Mouse (Mus musculus) c-Kit-positive CD71-negative TER-119-negative erythroid progenitor cells, embryonic 14.5 days (primary cell): ENCODE data around the gene Foxn3.
"Not testable (repeated sequence)": the region's sequence is repeated elsewhere in the genome, so short reads cannot be mapped to it uniquely, and the experiment has no call there.

Experiments used
- DNase-seq: peaks from one replicate; pipeline ENCODE4 v3.0.0-alpha.2; 2013; ENCODE audit warnings: low read depth

Gene Foxn3

DNA sequence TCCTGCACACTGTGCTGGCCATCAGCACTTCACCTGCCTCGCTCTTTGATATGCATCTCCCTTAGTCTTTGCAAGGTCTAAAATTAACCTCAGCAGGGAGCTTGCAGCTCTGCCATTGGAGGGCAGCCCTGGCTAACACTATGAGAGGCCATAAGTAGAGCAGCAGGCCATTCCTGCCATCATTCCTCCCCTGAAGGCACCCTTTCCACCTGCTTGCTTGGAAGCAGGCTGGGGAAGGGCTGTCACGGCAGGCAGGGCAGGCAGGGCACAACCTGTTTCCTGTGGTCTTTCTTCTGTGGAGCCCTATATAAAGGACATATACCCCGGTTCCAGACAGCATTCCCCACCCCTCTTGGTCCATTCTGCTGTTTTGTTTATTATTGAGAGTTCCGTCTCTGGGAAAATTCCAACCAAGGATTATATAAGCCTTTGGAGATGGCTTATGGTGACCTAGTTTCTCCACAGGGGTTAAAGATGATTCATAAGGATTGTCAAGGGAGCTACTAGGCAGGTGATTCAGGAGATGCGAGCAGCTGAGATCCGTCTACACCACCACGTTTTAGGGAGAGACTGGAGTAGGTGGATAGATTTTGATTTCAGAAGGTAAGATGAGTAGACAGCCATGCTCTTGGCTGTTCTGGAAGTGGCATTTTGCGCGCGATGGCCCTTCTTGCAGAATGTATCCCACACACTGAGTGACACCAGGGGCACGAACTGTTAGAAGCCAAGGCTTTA lies 347.7 kb downstream of the Foxn3 start:
- no peak for DNase-seq

DNA sequence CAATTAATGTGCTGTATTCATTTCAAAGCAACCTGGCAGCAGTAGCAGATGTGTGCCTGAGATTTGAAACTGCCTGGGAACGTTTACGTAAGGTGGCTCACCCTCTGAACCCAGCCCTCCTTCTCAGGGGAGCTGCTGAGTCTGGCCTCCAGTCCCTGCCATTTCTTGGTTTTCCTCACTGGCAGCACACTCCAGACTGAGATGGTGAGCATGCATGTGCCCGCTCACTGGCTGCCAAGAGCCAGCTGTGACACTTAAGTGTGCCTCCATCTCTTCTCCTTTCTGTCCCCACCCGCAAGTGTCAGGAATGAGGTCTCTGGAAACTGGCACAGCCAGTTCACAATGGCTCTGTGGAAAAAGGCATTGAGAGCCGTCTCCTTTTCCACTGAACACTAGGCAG lies 349.3 kb downstream of the Foxn3 start:
- no peak for DNase-seq

DNA sequence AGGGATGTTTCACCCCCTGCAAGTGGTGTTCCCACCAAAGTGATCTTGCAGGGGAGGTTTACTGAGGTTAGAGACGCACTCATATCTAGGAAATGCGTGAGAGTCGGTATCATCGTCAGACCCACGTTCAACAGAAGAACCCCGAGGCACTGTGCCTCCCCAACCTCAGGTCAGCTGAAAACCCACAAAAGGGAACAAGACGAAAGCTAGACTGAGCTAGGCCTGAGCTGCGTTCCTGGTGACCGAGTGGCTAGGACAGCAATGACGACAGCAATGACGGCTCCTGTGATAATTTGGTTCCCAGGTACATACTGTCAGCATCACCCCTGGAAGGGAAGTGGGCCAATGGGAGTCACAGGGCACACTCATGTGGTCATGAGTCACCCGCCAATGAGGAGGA lies 350.2 kb downstream of the Foxn3 start:
- DNase-seq: no peak

DNA sequence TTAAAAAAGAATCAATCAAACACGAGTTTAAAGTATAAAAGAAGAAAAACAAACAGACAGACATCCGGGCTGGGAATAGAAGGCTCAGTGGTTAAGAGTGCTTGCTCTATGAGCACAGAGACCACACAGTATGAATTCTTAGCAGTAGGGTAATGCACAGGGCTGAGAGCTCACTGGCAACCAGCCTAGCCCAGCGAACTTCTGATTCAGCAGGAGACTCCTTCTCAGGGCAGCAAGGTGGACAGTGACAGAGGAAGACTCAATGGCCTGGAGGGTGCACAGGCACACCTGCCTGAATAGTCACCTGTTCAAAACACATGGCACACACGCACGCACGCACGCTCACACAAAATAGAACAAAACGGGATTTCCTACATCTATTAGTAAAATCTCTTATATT lies 353.6 kb downstream of the Foxn3 start:
- no peak for DNase-seq

DNA sequence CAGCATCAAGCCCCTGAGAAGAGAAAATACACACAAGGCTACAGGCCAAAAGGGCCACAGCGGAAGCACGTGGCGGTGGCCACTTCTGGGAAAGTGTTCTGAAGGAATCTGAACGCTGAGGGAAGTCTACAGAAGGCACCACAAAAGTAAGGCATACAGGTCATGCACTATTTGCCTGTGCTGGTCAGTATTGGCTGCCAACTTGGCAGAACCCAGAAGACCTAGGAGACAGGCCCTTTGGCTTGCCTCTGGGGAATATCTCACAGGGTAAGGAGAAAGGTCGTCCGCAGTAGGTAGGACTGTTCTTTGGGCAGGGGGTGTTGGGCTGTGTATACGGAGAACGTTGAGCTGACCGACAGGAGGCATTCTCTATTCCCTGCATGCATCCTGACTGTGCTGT lies 355.1 kb downstream of the Foxn3 start:
- no peak for DNase-seq

DNA sequence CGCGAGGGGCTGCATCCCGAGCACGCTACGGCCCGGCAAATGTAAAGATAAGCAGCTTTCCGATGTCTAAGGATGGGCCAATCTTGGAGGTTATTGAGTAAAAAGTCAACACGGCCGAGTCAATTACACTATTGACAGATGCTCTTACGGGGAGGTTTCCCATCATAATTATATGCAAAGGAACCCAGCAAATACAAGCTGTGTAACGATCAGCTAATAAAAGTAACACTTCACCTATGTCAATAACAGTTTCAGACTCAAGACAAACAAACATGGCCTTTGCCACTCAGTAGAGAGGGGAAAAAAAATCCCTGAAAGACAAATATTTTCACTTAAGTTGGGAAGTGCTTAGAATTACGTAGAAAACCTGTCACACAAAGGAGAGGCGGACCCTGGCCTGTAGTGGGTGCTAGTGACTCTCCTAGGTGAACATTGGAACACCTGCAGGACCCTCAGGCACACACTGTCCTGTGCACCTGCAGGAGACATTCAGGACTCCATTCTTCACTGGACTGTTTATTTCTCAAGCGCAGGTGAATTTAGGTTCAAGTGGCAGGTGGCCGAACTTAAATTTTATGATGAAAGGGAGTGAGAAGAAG lies 356.3 kb downstream of the Foxn3 start:
- DNase-seq: no peak

DNA sequence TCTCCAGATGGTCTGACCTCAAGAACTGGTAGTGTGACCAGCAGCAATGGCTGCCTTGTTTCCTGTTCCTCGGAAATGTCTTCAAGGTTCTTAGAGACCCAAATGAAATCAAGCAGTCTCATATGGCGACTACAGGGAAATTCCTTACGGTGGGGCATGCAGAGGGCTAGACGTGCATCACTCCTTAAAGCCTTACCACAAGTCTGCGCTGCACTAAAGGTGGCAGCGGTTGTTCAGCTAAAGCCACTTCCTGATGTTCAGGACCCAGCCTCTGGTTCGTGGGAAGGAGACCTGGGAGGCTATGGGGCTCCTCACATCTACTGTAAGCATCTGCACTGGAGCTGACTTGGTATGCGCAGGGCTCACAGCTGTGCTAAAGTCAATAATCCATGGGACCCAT lies 357.6 kb downstream of the Foxn3 start:
- no peak for DNase-seq

DNA sequence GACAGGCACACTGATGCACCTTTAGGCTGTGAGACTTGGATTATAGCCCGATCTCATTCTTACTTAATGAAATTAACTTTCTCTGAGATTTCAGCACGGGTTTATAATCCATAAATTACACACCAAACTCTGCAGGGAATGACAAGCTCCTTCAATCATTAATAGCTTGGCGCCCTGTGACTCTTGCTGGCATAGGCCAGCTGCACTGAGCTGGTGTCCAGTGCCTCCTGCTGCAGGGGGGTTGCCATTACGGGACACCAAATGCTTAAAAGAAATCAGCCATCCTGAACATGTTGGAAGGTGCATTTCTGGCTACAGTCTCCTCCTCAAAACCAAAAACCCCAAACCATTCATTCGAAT lies 364.3 kb downstream of the Foxn3 start:
- DNase-seq: no peak

DNA sequence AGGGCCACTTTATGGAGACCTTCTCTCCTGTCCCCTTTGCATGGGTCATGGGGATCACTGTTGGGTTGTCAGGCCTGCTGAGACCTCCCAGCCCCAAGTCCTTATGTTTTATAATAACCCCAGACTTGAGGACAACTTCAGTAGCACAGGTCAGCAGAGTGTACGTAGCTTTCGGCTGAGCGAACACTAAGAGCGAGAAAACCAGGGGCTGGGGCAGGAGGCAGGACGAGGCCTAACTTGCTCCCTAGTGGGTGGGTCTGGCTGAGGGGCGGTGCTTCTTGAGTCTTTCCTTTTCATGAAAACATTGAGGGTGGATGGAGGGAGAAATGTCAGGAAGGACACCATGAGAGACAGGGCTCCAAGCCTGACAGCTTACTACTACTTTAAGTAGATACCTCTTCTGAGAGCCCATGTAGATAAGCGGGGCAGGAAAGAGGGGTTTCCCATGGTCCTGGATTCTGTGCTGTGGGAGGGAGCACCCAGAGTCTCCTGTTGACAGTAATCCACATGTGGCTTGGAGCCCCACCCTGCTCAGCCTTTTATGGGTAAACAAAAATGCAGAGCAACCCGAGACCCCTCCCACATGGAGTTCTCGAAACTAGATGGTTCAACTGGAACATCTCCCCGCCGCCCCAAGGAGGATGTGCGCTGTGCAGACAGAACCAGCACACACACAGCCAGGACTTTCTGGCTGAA lies 364.8 kb downstream of the Foxn3 start:
- DNase-seq: no peak

DNA sequence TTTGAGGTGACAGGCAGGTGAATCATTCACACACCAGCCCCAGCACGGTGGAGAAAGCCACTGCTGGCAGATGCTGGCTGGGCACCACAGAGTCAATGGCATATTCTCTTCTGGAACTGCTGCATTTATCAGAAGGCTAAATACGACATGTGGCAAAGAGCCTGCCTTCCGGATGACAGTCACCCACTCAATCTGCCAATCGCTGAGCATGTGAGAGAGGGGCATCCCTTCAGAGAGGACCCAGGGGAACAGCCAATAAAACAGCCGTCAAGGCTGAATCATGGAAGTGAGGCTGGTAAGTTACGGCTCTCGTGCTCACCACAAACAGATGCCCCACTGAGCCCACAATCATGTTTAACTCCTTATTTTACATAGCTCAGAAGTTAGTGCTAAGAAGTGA lies 366.4 kb downstream of the Foxn3 start:
- no peak for DNase-seq

DNA sequence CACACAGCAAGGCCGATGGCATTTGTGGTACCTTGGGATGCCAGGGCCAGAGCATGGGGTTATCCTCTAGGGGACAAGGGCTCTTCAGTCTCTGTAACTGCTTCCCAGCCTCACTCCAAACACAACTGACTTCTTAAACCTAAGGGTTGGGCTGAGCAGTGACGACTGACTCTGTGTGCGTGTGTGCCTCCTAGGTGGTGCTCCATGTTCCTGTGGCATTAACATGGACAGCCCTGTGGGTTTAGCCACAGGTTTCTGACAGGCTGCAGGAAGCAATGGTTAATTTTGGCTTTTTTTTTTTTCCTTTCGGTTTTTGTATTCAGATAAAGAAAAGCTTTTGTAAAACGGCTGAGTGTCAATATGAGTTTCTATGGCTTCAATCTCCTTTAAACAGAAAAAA lies 367.7 kb downstream of the Foxn3 start:
- no peak for DNase-seq

DNA sequence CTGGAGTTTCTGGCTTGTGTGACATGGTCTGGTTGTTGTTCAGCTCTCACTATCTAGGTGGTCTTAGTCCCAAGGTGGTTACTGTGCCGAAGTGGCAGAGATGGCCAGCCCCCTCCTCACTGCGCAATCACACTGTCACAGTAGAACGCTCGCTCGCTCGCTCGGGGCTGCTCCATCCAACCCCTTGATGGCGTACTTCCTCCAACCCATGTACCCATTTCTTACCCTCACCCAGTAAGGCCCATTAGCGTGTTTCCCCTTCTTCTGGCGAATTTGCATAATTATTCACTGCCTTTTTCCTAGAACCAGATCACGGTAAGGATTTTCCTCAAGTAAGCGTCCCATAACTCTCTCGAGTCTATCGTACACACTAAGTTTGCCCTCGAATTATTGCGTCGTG lies 369.3 kb downstream of the Foxn3 start:
- DNase-seq: not testable (repeated sequence)

DNA sequence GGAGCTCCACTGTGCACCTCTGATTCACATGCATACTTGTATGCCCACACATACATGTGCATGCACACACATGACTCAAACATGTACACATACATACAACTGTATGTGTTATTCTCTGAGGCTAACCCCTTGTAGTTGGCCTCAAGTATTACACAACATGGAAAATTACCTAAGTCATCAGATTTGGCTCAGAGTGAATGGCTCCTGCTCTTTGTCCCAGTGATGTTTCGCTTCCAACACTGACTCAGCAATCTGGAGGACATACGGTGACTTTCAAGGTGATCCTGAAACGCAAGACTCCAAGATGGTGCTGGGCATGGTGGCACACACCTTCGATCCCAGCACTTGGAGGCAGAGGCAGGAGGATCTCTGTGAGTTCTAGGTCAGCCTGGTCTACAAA lies 375.7 kb downstream of the Foxn3 start:
- no peak for DNase-seq

DNA sequence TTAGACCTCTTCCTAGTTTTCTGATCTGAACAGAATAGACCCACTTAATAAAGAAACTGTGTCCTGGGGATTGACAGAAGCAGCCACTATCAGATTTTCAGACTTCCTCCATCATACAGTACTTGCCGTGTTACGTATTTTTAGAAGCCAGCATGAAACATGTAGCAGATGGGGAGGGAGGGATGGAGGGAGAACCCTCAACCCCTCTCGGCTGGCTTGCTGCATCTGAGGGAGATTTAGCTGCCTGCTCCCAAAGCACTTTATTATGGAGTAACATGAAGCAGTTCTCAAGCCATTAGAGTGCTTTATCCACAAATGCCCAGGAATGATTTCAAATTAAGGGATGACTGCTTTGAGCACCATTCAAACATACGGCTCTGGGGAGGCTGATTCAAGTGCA lies 377.1 kb downstream of the Foxn3 start:
- DNase-seq: no peak

DNA sequence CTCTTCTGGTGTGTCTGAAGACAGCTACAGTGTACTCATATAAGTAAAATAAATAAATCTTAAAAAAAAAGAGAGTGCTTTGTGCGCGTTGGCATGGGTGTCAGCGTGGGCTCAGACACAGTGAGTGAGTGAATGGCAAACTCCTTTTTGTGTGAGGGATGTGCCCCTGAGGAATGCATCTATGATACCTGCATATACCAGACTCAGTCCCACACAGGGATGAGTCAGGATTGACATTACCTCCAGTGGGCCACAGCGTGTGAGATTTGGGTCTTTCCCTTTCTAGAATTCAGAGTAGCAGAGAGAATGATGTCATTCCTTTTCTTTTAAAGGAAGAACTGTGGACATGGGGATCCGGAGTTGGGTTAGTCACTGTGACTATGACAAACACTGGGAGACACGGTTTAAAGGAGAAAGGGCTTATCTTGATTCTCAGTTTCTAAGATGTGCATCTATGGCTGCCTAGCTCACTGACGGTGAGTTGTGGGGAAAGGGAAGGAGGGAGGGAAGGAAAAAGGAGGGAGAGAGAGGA lies 380.1 kb downstream of the Foxn3 start:
- DNase-seq: no peak

DNA sequence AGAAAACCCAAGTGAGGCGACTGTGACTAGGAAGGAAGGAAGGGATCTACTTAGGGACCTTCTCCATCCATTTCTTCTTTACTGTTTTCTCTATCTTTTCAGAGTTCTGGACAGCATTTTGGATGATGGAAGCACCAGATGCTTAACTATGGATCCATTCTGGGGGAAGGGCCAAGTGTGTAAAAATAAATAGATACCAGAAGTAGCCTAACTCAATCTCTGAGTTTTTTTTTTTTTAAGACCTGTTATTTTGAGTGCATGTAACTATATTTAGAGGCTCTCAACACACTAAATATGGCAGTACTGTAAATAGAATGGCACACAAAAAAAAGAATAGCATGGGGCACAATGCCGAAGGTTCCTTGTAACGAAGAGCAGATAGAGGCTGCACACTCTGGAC lies 381.0 kb downstream of the Foxn3 start:
- no peak for DNase-seq

DNA sequence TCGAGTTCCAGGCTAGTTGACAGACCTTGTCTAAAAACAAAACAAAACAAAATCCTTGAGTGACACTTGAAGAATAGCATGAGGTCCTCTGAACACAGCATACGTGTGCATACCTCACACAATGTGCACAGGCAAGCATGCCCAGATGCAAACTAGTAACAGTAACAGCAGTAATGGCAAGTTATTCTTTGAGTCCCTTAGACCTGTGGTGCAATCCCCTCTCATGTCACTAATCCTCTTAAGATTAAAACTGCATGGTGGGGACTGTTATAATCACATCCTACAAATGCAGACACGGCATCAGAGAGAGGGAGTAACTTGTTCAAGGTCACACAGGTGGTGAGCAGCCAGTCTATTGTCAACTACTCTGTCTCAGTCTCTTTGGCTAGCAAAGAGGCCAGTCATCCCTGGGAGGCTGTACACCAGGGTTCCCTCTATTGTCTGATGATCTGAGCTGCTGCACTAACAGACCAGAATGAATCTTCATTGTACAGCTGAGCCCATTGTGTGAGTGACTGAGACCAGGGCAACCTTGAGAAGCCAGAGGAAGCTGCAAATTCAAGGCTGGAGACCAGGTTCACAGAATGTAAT lies 383.1 kb downstream of the Foxn3 start:
- no peak for DNase-seq

DNA sequence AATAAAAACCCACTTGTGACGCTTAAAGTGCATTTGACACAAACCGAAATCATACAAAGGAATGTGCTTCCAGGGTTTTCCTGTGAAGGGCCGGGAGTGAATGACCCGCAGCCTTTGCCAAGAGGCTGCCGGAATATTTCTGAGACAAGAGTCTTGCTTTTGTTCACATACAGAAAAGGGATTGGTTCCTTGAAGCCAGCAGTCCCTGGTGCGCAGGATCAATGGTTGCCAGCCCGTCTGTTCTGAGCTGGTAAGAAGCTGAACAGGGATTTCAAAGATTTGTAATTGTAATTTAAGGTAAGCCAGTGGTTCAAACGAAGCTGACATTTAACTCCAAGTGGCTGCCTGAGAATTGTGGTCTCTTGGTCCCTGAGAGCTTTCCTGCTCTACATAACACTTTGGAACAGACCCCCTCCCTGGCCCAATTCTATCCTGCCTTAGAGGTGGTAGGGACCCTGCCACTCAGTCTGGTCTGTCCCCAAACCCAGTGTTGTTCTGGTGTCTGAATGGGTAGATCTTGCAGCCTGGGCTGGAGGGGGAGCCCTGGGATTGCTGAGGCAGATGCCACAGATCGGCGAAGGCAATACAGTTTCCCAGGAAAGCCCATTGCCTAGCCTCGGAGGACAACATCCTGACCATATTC lies 388.3 kb downstream of the Foxn3 start:
- no peak for DNase-seq

DNA sequence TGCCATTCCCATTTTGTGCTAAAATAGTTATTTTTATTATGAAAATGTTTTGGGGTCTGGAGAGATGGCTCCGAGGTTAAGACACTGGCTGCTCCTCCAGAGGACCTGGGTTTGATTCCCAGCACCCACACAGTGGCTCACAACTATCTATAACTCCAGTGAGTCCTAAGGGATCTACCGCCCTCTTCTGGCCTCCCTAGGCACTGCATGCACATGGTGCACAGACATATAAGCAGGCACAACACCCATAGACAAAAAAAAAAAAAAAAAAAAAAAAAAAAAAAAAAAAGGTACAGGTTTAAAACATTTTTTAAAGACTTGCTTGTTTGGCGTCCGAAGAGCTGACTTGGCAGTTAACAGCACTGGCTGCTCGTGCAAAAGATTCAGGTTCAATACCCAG lies 391.2 kb downstream of the Foxn3 start:
- DNase-seq: no peak

DNA sequence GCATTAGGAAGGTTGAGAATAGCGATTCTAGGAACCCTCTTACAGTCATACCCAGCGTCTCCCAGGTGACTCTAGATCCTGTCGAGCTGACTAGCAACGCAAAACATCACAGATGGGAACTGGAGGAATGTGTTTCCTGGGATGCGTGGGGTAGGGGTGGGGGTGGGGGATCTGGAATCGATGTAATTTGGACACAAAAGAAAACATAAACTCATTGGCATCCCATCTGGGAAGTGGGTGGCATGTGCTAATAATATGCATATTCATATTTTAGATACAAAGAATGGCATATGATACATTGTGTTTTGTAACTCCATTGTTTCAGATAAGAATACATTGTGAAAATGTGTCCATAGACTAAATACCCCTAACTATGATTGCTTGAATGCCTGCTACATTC lies 393.5 kb downstream of the Foxn3 start:
- no peak for DNase-seq

DNA sequence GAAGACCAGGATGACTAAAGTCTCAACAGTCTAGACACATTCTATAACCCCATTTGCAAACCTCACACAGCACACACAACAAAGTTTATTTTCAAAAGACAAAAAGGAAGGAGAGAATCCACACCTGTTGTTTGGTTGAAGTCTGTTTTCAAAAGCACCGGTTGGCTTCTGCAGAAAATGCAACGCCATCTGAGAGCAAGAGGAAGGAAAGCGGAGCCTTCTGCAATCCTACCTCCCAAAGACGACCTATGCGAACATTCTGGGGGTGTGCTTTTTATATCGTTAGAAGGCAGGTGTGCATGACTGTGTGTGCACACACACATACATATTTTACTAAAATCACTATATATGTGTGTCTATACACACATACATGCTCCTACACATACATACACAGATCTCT lies 397.3 kb downstream of the Foxn3 start:
- no peak for DNase-seq

DNA sequence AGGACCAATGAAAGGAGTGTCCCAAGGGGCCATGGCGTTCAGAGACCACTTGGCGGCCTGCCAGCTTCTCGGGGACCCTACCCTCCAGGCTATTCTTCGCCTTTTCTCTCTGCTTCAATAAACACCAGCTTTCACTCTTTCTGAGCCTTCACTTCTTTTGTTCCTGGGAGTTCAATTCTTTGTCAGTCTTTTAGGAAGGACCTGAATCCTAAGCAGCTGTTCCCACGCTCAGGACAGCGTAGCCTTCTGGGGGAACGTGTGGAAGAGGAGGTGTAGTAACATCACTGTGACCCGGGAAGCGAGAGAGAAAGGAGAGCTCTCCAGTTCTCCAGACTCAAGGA lies 400.1 kb downstream of the Foxn3 start:
- no peak for DNase-seq
